Mouse (Mus musculus) hematopoietic stem cell, adult 5-6 weeks (primary cell): Measurements from ENCODE around the gene Arl8a. TPM values are rescaled to one million over a fixed set of nuclear protein-coding genes. Genes with fewer than 3 reads are reported as not detected.

Experiments used
- total RNA-seq: library from RNA; stranded (forward); fragments of 172-1452, 232-1000 nt; gene quantifications from 2 replicates; pipeline ENCODE4 v1.2.3, GENCODE M21; 2017

Arl8a gene
- total RNA-seq, 1 experiment from 2014 or later: 24.4 TPM

Other genes starting within 250 kb of the Arl8a start
- 7.9 and 9.3 TPM in 2 replicates for gene Ppp1r12b, start 190.9 kb upstream of the Arl8a start, total RNA-seq
- 16.5 and 23.0 TPM in 2 replicates for gene Ube2t, start 184.3 kb upstream of the Arl8a start, total RNA-seq
- not detected in 2 replicates for gene Lgr6, start 41.5 kb upstream of the Arl8a start, total RNA-seq
- gene Ptpn7, start 14.1 kb upstream of the Arl8a start, total RNA-seq: 78.6 and 80.0 TPM in 2 replicates
- gene Gpr37l1, start 20.9 kb downstream of the Arl8a start, total RNA-seq: not detected in 2 replicates
- gene Elf3, start 111.7 kb downstream of the Arl8a start, total RNA-seq: not detected in 2 replicates
- 31.6 and 57.2 TPM in 2 replicates for gene Rnpep, start 137.3 kb downstream of the Arl8a start, total RNA-seq
- 25.2 and 42.1 TPM in 2 replicates for gene Timm17a, start 167.0 kb downstream of the Arl8a start, total RNA-seq
- gene Lmod1, start 178.0 kb downstream of the Arl8a start, total RNA-seq: not detected in 2 replicates
- gene Shisa4, start 228.4 kb downstream of the Arl8a start, total RNA-seq: not detected in 2 replicates